Mouse (Mus musculus) testis, adult 2 months (tissue): Measurements from ENCODE around the gene Ndel1. TPM values are rescaled to one million over a fixed set of nuclear protein-coding genes. Genes with fewer than 3 reads are reported as not detected.

ENCODE experiments used
- H3K27ac ChIP-seq: fragments of 200-500 bp; 2 replicates; pipeline ENCODE4 v1.5.1; 2012; ENCODE audit warnings: low read depth, low read length; ENCODE audit not compliant: control insufficient read depth, insufficient read depth
- H3K27me3 ChIP-seq: fragments of 200-500 bp; 2 replicates; pipeline ENCODE4 v1.6.1; 2012; ENCODE audit warnings: mild to moderate bottlenecking, low read length, moderate library complexity; ENCODE audit not compliant: control insufficient read depth, insufficient read depth
- H3K36me3 ChIP-seq: fragments of 200-500 bp; 2 replicates; pipeline ENCODE4 v1.6.1; 2012; ENCODE audit warnings: mild to moderate bottlenecking, low read length; ENCODE audit not compliant: control insufficient read depth, insufficient read depth
- H3K4me1 ChIP-seq: fragments of 200-500 bp; 2 replicates; pipeline ENCODE4 v1.6.1; 2012; ENCODE audit warnings: low read length; ENCODE audit not compliant: control insufficient read depth, insufficient read depth
- H3K4me3 ChIP-seq: fragments of 200-500 bp; 2 replicates; pipeline ENCODE4 v1.5.1; 2012; ENCODE audit warnings: low read depth, mild to moderate bottlenecking, low read length, moderate library complexity, mixed read lengths; ENCODE audit not compliant: control insufficient read depth
- CTCF ChIP-seq: fragments of 200-500 bp; IDR thresholded peaks from 2 replicates; pipeline ENCODE4 v1.5.1; 2012; ENCODE audit warnings: low read depth, mild to moderate bottlenecking, inconsistent platforms, low read length, moderate library complexity; ENCODE audit not compliant: control insufficient read depth, insufficient read depth, insufficient replicate concordance
- POLR2A ChIP-seq: fragments of 200-500 bp; IDR thresholded peaks from 2 replicates; pipeline ENCODE4 v1.6.1; 2012; ENCODE audit warnings: low read depth, mild to moderate bottlenecking, inconsistent platforms, low read length, moderate library complexity; ENCODE audit not compliant: control insufficient read depth
- polyA plus RNA-seq: library from polyadenylated mRNA; depleted of rRNA; stranded (reverse); fragments of >200 nt; gene quantifications from 2 replicates; pipeline ENCODE4 v1.2.3, GENCODE M21; 2012

Gene Ndel1
- polyA plus RNA-seq, 1 experiment: 80.3 TPM

DNA sequence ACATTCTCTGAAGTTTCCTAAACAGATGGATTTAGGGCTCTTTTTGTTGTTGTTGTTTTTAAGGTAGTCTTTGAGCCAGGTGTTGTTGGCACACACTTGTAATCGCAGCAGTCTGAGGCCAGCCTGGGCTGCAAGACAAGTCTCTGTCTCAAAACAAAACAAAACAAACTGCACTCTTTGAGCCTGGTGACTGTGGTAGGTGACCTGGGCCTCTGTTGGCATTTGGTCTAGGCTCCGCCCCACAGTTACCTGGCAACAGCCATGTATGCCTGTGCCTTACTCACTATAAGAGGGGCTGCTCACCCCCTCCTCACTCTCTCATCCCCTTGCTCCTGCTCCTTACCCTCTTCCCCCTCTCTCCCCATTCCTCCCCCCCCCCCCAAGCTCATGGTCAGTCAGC lies 9.4 kb downstream of the Ndel1 start:
- Histone ChIP-seq H3K4me3 (no peak overlapping the region), H3K27ac (no peak overlapping the region), H3K27me3 (no peaks in the 10 kb centered on the region), H3K4me1 (no peaks in the 10 kb centered on the region), H3K36me3 (no peaks in the 10 kb centered on the region)
- no peak for TF ChIP-seq POLR2A
- no peak for TF ChIP-seq CTCF

- no peaks in the 10 kb centered on the region for H3K27me3 ChIP-seq
- no peak overlapping the region for H3K4me3 ChIP-seq
- no peak for TF ChIP-seq CTCF
- TF ChIP-seq POLR2A: no peak
- H3K27ac ChIP-seq: no peak overlapping the region
- no peaks in the 10 kb centered on the region for H3K4me1 ChIP-seq
- H3K36me3 ChIP-seq: no peaks in the 10 kb centered on the region
Observed at GRCm38 (mm10) chr11:68859943-68860593, 11.6 kb downstream of the Ndel1 start.

DNA sequence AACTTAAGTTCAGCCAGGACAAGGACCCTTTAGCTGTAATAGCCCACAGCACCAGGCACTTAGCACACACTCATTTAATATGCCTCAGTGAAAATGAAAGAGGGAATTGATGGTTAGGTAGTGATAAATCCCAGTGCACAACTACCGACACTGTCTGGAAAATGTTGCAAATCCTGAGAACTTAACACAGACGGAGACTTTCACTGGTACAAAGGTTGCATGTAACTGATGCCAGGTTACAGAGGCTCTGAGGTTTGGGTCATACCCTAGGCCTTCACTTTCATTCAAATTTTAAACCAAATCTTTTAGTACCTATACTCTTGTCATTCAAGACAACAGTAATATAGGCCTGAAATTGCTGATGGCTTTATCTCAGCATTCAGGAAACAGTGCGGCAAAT lies 14.3 kb downstream of the Ndel1 start:
- Histone ChIP-seq H3K4me3 (no peak overlapping the region), H3K4me1 (peaks cover 4% of the 10 kb centered on the region), H3K27ac (no peak overlapping the region), H3K27me3 (no peaks in the 10 kb centered on the region), H3K36me3 (no peaks in the 10 kb centered on the region)
- no peak for TF ChIP-seq CTCF
- TF ChIP-seq POLR2A: no peak

GRCm38 (mm10) chr11:68854621-68855020 lies 17.0 kb downstream of the Ndel1 start:
- TF ChIP-seq POLR2A (no peak), CTCF (no peak)
- Histone ChIP-seq H3K4me1 (peaks cover 4% of the 10 kb centered on the region), H3K4me3 (peak overlapping the region; percentile 78; the same call in 1 of the 2 replicates), H3K27me3 (no peaks in the 10 kb centered on the region), H3K36me3 (no peaks in the 10 kb centered on the region), H3K27ac (no peak overlapping the region)

GRCm38 (mm10) chr11:68853611-68854401 lies 17.9 kb downstream of the Ndel1 start:
- no peaks in the 10 kb centered on the region for H3K36me3 ChIP-seq
- peak overlapping the region; percentile 80 for H3K27ac ChIP-seq
- no peaks in the 10 kb centered on the region for H3K27me3 ChIP-seq
- no peak for TF ChIP-seq CTCF
- TF ChIP-seq POLR2A: no peak; the same call in 1 of the 2 replicates
- peaks cover 4% of the 10 kb centered on the region for H3K4me1 ChIP-seq
- peak overlapping the region; percentile 98 for H3K4me3 ChIP-seq

GRCm38 (mm10) chr11:68852932-68853409 lies 18.7 kb downstream of the Ndel1 start:
- TF ChIP-seq CTCF: no peak
- TF ChIP-seq POLR2A: peak; percentile 99
- H3K4me1 ChIP-seq: peaks cover 4% of the 10 kb centered on the region
- peak overlapping the region; percentile 99 for H3K27ac ChIP-seq
- no peaks in the 10 kb centered on the region for H3K27me3 ChIP-seq
- H3K36me3 ChIP-seq: no peaks in the 10 kb centered on the region
- peak overlapping the region; percentile 98 for H3K4me3 ChIP-seq

DNA sequence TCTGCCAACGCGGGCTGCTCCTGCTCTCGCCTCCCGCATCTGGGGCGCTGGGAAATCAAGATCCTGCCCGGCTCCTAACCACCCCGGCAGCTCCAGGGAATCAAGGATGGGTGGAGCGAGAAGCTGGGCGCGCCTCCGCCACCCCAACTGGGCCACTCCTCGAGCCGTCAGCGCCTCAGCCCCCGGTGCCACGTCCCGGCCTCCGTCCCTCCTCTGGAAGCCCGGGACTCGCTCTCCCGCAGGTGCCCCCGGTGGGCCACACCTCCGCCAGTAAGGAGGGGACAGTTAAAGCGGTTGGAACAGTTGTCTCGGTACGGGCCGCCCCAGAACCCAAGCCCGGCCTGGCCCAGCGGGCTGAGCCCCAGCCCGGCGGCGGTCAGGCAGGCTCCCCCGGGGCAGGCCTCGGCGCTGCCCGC lies 19.2 kb downstream of the Ndel1 start:
- H3K4me3 ChIP-seq: peak overlapping the region; percentile 98
- H3K36me3 ChIP-seq: no peaks in the 10 kb centered on the region
- H3K4me1 ChIP-seq: peaks cover 4% of the 10 kb centered on the region
- peak overlapping the region; percentile 99 for H3K27ac ChIP-seq
- no peaks in the 10 kb centered on the region for H3K27me3 ChIP-seq
- TF ChIP-seq POLR2A (no peak; the same call in 1 of the 2 replicates), CTCF (no peak)
